Mouse (Mus musculus) heart, embryonic 15.5 days (tissue): Measurements from ENCODE around the gene Plpp3. TPM values are rescaled to one million over a fixed set of nuclear protein-coding genes. Genes with fewer than 3 reads are reported as not detected.

Experiments used
- ATAC-seq: fragments of 200-750 bp; cut with Nextera tagmentation; replicated peaks from 2 replicates; pipeline ENCODE4 v1.8.0; 2017; ENCODE audit warnings: low read depth, moderate TSS enrichment; ENCODE audit not compliant: insufficient number of reproducible peaks, insufficient read depth, low FRiP score
- H3K27ac ChIP-seq: fragments of 300-500 bp; sonication (generic); 2 replicates; pipeline ENCODE4 v1.5.1; 2015; ENCODE audit warnings: mild to moderate bottlenecking, inconsistent platforms
- H3K27me3 ChIP-seq: fragments of 300-500 bp; sonication (generic); 2 replicates; pipeline ENCODE4 v1.6.1; 2015; ENCODE audit warnings: inconsistent platforms
- H3K36me3 ChIP-seq: fragments of 300-500 bp; sonication (generic); 2 replicates; pipeline ENCODE4 v1.6.1; 2015; ENCODE audit warnings: mild to moderate bottlenecking, inconsistent platforms
- H3K4me1 ChIP-seq: fragments of 300-500 bp; sonication (generic); replicated peaks from 2 replicates; pipeline ENCODE4 v1.6.1; 2015; ENCODE audit warnings: inconsistent platforms
- H3K4me2 ChIP-seq: fragments of 300-500 bp; sonication (generic); 2 replicates; pipeline ENCODE4 v1.6.1; 2015; ENCODE audit warnings: inconsistent platforms, mild to moderate bottlenecking, moderate library complexity
- H3K4me3 ChIP-seq: fragments of 300-500 bp; sonication (generic); 2 replicates; pipeline ENCODE4 v1.5.1; 2015; ENCODE audit warnings: mild to moderate bottlenecking, inconsistent platforms
- H3K9ac ChIP-seq: fragments of 300-500 bp; sonication (generic); 2 replicates; pipeline ENCODE4 v1.6.1; 2015; ENCODE audit warnings: mild to moderate bottlenecking, inconsistent platforms
- H3K9me3 ChIP-seq: fragments of 300-500 bp; sonication (generic); replicated peaks from 2 replicates; pipeline ENCODE4 v1.6.1; 2016; ENCODE audit warnings: inconsistent platforms
- WGBS: fragments of 180-500 bp; shearing (Covaris S2); methylation state at CpG from one replicate; pipeline ENCODE4 v1.1.7; 2015; ENCODE audit warnings: mixed read lengths; 5-methylcytosine and 5-hydroxymethylcytosine counted together
- polyA plus RNA-seq: library from polyadenylated mRNA; unstranded; fragments of >200 nt; fragmentation: Nextera tagmentation; extraction: Ambion mirVana; gene quantifications from 2 replicates; pipeline ENCODE4 v1.2.1, GENCODE M21; 2015

Plpp3 gene
- polyA plus RNA-seq, 1 experiment from 2014 or later: 35.0 TPM

GRCm38 (mm10) chr4:105122429-105122828, 34.7 kb upstream of the Plpp3 start:
- Histone ChIP-seq H3K4me1 (peaks cover 15% of the 10 kb centered on the region; the same call in 1 of the 2 replicates), H3K27ac (no peak overlapping the region), H3K9ac (no peak overlapping the region), H3K4me3 (no peak overlapping the region), H3K27me3 (no peaks in the 10 kb centered on the region), H3K9me3 (no peaks in the 10 kb centered on the region), H3K4me2 (no peak overlapping the region), H3K36me3 (no peaks in the 10 kb centered on the region)
- 0 out of 2 replicates have a peak, but pooled peaks have one; percentile 43 for ATAC-seq
- WGBS: 47% methylated on average over 8 of the region's 8 CpGs

- Histone ChIP-seq H3K27ac (no peak overlapping the region), H3K9ac (no peak overlapping the region), H3K4me3 (no peak overlapping the region), H3K36me3 (no peaks in the 10 kb centered on the region), H3K9me3 (no peaks in the 10 kb centered on the region), H3K4me1 (peaks cover 15% of the 10 kb centered on the region), H3K4me2 (no peak overlapping the region), H3K27me3 (no peaks in the 10 kb centered on the region)
- ATAC-seq: no peak
- 75% methylated on average over 7 of the region's 7 CpGs for WGBS
Observed at GRCm38 (mm10) chr4:105129212-105129611, 27.9 kb upstream of the Plpp3 start.

- Histone ChIP-seq H3K36me3 (no peaks in the 10 kb centered on the region), H3K27me3 (no peaks in the 10 kb centered on the region), H3K27ac (no peak overlapping the region), H3K9me3 (no peaks in the 10 kb centered on the region), H3K4me3 (no peak overlapping the region), H3K4me1 (peaks cover 7% of the 10 kb centered on the region), H3K9ac (no peak overlapping the region), H3K4me2 (no peak overlapping the region)
- 74% methylated on average over 9 of the region's 9 CpGs for WGBS
- no peak for ATAC-seq
Observed at GRCm38 (mm10) chr4:105131756-105132314, 25.3 kb upstream of the Plpp3 start.

DNA sequence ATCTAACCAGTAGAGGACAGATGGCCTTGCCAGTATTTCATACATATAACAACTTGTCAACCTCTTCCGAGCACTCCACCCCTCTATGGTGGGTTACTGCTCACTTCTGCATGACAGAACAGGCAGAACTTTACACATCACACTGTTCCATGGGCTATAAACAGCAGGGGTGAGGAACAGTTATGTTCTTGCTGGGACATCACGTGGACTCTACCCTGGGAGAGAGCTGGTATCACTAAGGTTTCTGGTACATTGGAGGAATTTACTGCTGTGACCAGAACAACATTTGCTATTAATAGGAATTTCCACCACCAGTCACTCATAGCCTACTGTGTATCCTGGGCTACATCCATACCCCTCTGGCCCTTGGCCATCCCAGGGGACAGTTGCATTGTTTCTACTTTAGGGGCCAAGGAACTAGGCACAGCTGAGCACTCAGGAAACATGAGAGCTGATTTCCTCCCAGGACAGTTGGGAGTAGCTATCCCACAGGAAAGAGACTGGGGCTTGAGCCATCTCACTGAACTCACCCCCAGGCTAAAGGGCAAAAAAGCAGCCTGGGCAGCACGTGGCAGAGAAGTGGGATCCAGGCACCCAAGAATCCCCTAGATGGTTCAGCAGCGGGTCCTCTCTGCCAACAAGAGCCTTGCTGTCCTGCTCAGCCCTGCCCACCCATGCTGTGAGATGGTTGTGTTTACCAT, 23.6 kb upstream of the Plpp3 start:
- no peak overlapping the region for H3K4me2 ChIP-seq
- no peaks in the 10 kb centered on the region for H3K9me3 ChIP-seq
- 72% methylated on average over 4 of the region's 4 CpGs for WGBS
- no peak overlapping the region for H3K9ac ChIP-seq
- peak overlapping the region; percentile 25 for H3K27ac ChIP-seq
- H3K4me3 ChIP-seq: no peak overlapping the region
- H3K4me1 ChIP-seq: peaks cover 7% of the 10 kb centered on the region
- no peak; the same call in 1 of the 2 replicates for ATAC-seq
- H3K36me3 ChIP-seq: no peaks in the 10 kb centered on the region
- no peaks in the 10 kb centered on the region for H3K27me3 ChIP-seq

DNA sequence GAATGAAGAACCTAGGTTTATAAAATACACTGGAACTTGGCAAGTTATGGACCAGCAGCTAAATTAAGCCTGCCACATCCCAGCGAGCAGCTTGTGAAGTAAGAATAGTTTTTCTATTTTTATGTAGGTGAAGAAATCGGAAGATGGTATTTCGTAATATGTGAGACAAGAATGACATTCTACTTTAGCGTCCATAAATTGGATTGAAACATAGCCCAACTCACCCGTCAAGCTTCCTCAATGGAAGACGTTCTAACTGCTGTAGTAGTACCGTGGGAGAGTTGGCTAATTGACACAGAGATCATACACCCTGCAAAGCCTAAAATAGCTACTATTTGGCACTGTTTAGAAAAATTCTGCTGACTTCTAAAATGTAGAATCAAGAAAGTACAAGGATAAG, 7.7 kb upstream of the Plpp3 start:
- H3K4me1 ChIP-seq: no peaks in the 10 kb centered on the region
- no peak for ATAC-seq
- H3K36me3 ChIP-seq: no peaks in the 10 kb centered on the region
- H3K27ac ChIP-seq: no peak overlapping the region
- 74% methylated on average over 7 of the region's 7 CpGs for WGBS
- no peak overlapping the region for H3K4me2 ChIP-seq
- no peaks in the 10 kb centered on the region for H3K9me3 ChIP-seq
- no peak overlapping the region for H3K9ac ChIP-seq
- H3K4me3 ChIP-seq: no peak overlapping the region
- no peaks in the 10 kb centered on the region for H3K27me3 ChIP-seq

DNA sequence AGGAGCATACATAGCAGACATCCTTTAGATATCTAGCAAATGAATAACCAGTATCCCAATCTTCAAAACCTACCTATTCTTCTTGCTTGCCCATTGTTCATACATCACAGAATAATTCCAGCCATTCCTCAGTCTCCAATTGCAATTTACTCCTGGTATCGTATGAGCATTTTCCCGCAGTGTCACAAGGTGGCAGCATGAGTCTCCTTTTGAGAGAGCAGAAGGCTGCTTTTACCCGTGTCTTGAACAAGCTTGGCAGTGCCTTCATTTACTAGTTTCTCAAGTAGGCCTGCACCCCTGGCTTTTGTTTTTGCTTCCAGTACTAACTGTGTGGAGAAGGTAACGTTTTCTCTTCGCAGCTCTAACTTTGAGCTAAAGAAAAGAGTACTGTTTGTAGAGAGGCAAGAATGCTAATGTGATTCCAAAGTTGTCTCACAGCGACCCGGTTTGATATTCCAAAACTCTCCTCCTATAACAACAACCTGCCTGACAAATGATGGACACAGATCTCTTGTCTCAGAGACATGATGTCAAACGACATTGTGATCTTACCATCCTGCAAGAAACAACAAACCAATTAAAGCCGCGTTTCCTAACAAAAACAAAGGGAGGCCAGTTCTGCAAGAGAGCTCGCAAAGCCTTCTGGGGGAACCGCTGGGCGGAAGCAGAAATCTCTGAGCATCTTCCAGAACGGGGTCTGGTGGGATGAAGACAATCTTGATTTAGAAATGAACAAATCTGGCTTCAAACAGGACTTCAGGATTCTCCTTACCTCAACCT, 5.0 kb upstream of the Plpp3 start:
- Histone ChIP-seq H3K27me3 (0 out of 2 replicates have a peak, but pooled peaks cover 10% of the 10 kb centered on the region), H3K36me3 (no peaks in the 10 kb centered on the region), H3K4me1 (no peaks in the 10 kb centered on the region), H3K9me3 (no peaks in the 10 kb centered on the region), H3K4me2 (no peak overlapping the region), H3K27ac (no peak overlapping the region), H3K9ac (no peak overlapping the region), H3K4me3 (no peak overlapping the region)
- ATAC-seq: no peak
- 40% methylated on average over 14 of the region's 14 CpGs for whole genome bisulfite sequencing

- H3K4me1 ChIP-seq: no peaks in the 10 kb centered on the region
- no peaks in the 10 kb centered on the region for H3K36me3 ChIP-seq
- H3K4me3 ChIP-seq: no peak overlapping the region
- no peak overlapping the region for H3K9ac ChIP-seq
- WGBS: 69% methylated on average over 3 of the region's 3 CpGs
- H3K4me2 ChIP-seq: no peak overlapping the region
- no peaks in the 10 kb centered on the region for H3K9me3 ChIP-seq
- no peak overlapping the region for H3K27ac ChIP-seq
- 0 out of 2 replicates have a peak, but pooled peaks cover 10% of the 10 kb centered on the region for H3K27me3 ChIP-seq
- no peak for ATAC-seq
Observed at GRCm38 (mm10) chr4:105153227-105153626, 3.9 kb upstream of the Plpp3 start.

DNA sequence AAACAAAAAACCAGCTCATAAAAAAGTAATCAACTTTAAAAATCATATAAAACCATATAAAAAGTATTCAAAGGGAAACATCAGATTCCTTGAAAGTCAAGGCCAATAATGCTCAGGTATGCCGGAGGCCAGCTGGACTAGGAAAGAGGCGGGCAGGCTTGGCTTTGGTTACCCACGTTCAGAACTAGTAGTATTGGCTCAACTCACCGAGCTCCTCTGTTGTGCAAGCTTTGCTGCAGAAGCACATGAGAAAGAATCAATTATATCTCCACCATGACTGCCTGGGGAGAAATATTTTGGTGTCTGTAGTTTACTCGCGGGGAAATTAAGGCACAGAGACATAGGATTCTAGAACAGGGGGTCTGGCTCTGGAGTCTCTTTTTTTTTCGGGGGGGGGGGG, 866 bp upstream of the Plpp3 start:
- peaks cover 12% of the 10 kb centered on the region; the same call in 1 of the 2 replicates for H3K27me3 ChIP-seq
- 78% methylated on average over 7 of the region's 7 CpGs for WGBS
- peak overlapping the region; percentile 77; the same call in 1 of the 2 replicates for H3K4me2 ChIP-seq
- no peak for ATAC-seq
- H3K9me3 ChIP-seq: no peaks in the 10 kb centered on the region
- H3K4me3 ChIP-seq: no peak overlapping the region
- H3K4me1 ChIP-seq: peaks cover 13% of the 10 kb centered on the region
- H3K9ac ChIP-seq: no peak overlapping the region
- no peak overlapping the region for H3K27ac ChIP-seq
- no peaks in the 10 kb centered on the region; the same call in 1 of the 2 replicates for H3K36me3 ChIP-seq

GRCm38 (mm10) chr4:105156955-105157275, 232 bp upstream of the Plpp3 start:
- ATAC-seq: no peak
- 0% methylated on average over 4 of the region's 4 CpGs for WGBS

GRCm38 (mm10) chr4:105158169-105158555, 1.0 kb downstream of the Plpp3 start:
- peak; percentile 76 for ATAC-seq

More at GRCm38 (mm10) chr4:105156955-105157275, 232 bp upstream of the Plpp3 start:
- peak overlapping the region; percentile 86 for H3K27ac ChIP-seq
- peaks cover 13% of the 10 kb centered on the region for H3K4me1 ChIP-seq
- peak overlapping the region; percentile 84 for H3K4me3 ChIP-seq
- peak overlapping the region; percentile 77 for H3K4me2 ChIP-seq
- no peaks in the 10 kb centered on the region for H3K9me3 ChIP-seq
- H3K36me3 ChIP-seq: no peaks in the 10 kb centered on the region; the same call in 1 of the 2 replicates
- H3K27me3 ChIP-seq: peaks cover 12% of the 10 kb centered on the region; the same call in 1 of the 2 replicates
- H3K9ac ChIP-seq: peak overlapping the region; percentile 83

More at GRCm38 (mm10) chr4:105158169-105158555, 1.0 kb downstream of the Plpp3 start:
- Histone ChIP-seq H3K9ac (peak overlapping the region; percentile 83), H3K27ac (peak overlapping the region; percentile 86), H3K4me3 (peak overlapping the region; percentile 84), H3K36me3 (no peaks in the 10 kb centered on the region; the same call in 1 of the 2 replicates), H3K4me1 (peaks cover 13% of the 10 kb centered on the region), H3K4me2 (peak overlapping the region; percentile 77), H3K9me3 (no peaks in the 10 kb centered on the region), H3K27me3 (peaks cover 12% of the 10 kb centered on the region; the same call in 1 of the 2 replicates)
- under 1% methylated on average over 26 of the region's 26 CpGs for WGBS
